Mouse (Mus musculus): Measurements from ENCODE around the gene Mgat3.

DNA sequence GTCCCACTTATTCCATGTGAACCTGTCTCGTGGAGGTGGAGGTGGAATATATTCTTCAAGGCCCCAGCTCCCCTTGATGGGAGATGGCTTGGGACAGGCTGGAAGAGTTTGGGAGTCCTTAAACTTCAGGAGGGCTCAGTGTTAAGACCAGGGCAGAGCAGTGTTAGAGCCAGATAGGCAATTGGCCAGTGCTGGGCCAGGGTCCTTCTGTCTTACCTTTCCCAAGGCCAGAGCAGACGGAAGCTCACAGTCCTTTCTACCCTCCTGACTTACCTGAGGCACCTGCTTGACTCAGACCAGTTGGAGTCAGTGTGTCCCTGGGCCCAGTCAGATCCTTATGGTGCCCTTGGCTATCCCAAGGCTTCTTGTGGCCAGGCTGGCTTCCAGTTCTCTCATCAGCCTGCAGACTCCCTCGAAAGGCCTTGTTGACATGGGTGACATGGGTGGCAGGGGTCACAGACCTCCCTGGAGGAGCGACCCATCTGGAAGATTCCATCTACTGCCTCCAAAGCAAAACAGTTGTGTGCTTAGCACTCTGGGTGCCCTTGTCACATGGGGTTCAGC is 11.0 kb upstream of the Mgat3 start:
- TF ChIP-seq GATA1 (IDR thresholded peaks at IDR 0.05; ENCODE audit: borderline replicate concordance, low read length) (no peak), FLI1 (IDR thresholded peaks at IDR 0.05; ENCODE audit: low read length) (no peak)

Measured in megakaryocyte, embryonic 14.5 days (primary cell).